Mouse (Mus musculus) c-Kit-positive CD71-negative TER-119-negative erythroid progenitor cells, embryonic 14.5 days (primary cell): ENCODE data around the gene Gm10408.
"Not testable (repeated sequence)": the region's sequence is repeated elsewhere in the genome, so short reads cannot be mapped to it uniquely, and the experiment has no call there.

ENCODE experiments used
- DNase-seq: peaks from one replicate; pipeline ENCODE4 v3.0.0-alpha.2; 2013; ENCODE audit warnings: low read depth

Gene Gm10408

GRCm38 (mm10) chr14:3449079-3449478 lies at the start of gene Gm10408:
Gm10408 (plus strand) TSS chr14:3449379.
- DNase-seq, result not testable (repeated sequence)

- not testable (repeated sequence) for DNase-seq
Observed at GRCm38 (mm10) chr14:3412314-3412713, 36.9 kb upstream of the Gm10408 start, which contains the start of gene Gm10409. Gm10409 (plus strand) TSS chr14:3412614.

GRCm38 (mm10) chr14:3427803-3428202 lies 21.4 kb upstream of the Gm10408 start, which contains the start of gene Gm3005:
Gm3005 (plus strand) TSS chr14:3428103.
- DNase-seq, result not testable (repeated sequence)
